Mouse (Mus musculus) myocyte (in vitro differentiated cells): Measurements from ENCODE around the gene Cebpb. TPM values are rescaled to one million over a fixed set of nuclear protein-coding genes. Genes with fewer than 3 reads are reported as not detected.

ENCODE experiments used
- H3K27me3 ChIP-seq: one replicate; pipeline ENCODE4 v1.6.1; 2011; ENCODE audit not compliant: control insufficient read depth, insufficient read depth, insufficient read length
- H3K36me3 ChIP-seq: one replicate; pipeline ENCODE4 v1.6.1; 2011; ENCODE audit not compliant: control insufficient read depth, insufficient read depth
- H3K4me2 ChIP-seq: one replicate; pipeline ENCODE4 v1.6.1; 2011; ENCODE audit warnings: low read depth, control low read depth
- H3K4me3 ChIP-seq: one replicate; pipeline ENCODE4 v1.5.1; 2011; ENCODE audit warnings: mild to moderate bottlenecking, control low read depth, moderate library complexity
- H3K79me2 ChIP-seq: one replicate; pipeline ENCODE4 v1.6.1; 2011; ENCODE audit not compliant: control insufficient read depth, insufficient read depth
- H3ac ChIP-seq: one replicate; pipeline ENCODE4 v1.6.1; 2011; ENCODE audit not compliant: control insufficient read depth, insufficient read length
- CEBPB ChIP-seq: IDR thresholded peaks from 2 replicates; pipeline ENCODE4 v1.6.1; 2011; ENCODE audit warnings: mild to moderate bottlenecking, moderate library complexity; ENCODE audit not compliant: poor library complexity, insufficient read depth, severe bottlenecking
- E2F4 ChIP-seq: IDR thresholded peaks from one replicate; pipeline ENCODE4 v1.6.1; 2011; ENCODE audit warnings: mild to moderate bottlenecking, control low read depth, moderate library complexity; ENCODE audit not compliant: insufficient read depth
- MAX ChIP-seq: IDR thresholded peaks from one replicate; pipeline ENCODE4 v1.6.1; 2011; ENCODE audit warnings: low read depth, mild to moderate bottlenecking, control low read depth
- MYOD1 ChIP-seq, 3 experiments: IDR thresholded peaks; one replicate each; pipeline ENCODE4 v1.6.1; 2011; ENCODE audit warnings: control low read depth in 2 of 3, low read depth in 2 of 3, mild to moderate bottlenecking in 2 of 3, moderate library complexity in 1 of 3; ENCODE audit not compliant: insufficient read length in 2 of 3, control insufficient read depth in 1 of 3
- MYOG ChIP-seq, 3 experiments: IDR thresholded peaks; one replicate each; pipeline ENCODE4 v1.6.1; 2011; ENCODE audit warnings: control low read depth in 2 of 3, low read depth in 2 of 3, mild to moderate bottlenecking in 2 of 3; ENCODE audit not compliant: insufficient read length in 2 of 3, control insufficient read depth in 1 of 3, insufficient read depth in 1 of 3
- POLR2A ChIP-seq: IDR thresholded peaks from one replicate; pipeline ENCODE4 v1.6.1; 2011; ENCODE audit warnings: low read depth, mild to moderate bottlenecking, control low read depth, moderate library complexity; ENCODE audit not compliant: insufficient read length
- POLR2AphosphoS2 ChIP-seq: IDR thresholded peaks from one replicate; pipeline ENCODE4 v1.6.1; 2011; ENCODE audit warnings: low read depth, control low read depth; ENCODE audit not compliant: insufficient read length
- REST ChIP-seq: IDR thresholded peaks from one replicate; pipeline ENCODE4 v1.6.1; 2011; ENCODE audit warnings: mild to moderate bottlenecking, control low read depth, moderate library complexity; ENCODE audit not compliant: insufficient read depth, insufficient read length
- SRF ChIP-seq: IDR thresholded peaks from one replicate; pipeline ENCODE4 v1.6.1; 2011; ENCODE audit warnings: low read depth; ENCODE audit not compliant: control insufficient read depth, insufficient read length
- TCF12 ChIP-seq: IDR thresholded peaks from one replicate; pipeline ENCODE4 v1.6.1; 2011; ENCODE audit warnings: mild to moderate bottlenecking, control low read depth; ENCODE audit not compliant: poor library complexity, insufficient read depth, severe bottlenecking
- TCF3 ChIP-seq: IDR thresholded peaks from one replicate; pipeline ENCODE4 v1.6.1; 2011; ENCODE audit warnings: low read depth, control low read depth; ENCODE audit not compliant: insufficient read length
- USF1 ChIP-seq: IDR thresholded peaks from one replicate; pipeline ENCODE4 v1.6.1; 2011; ENCODE audit warnings: low read depth, mild to moderate bottlenecking, control low read depth, moderate library complexity
- polyA plus RNA-seq: library from polyadenylated mRNA; unstranded; fragments of >200 nt; fragmentation: generic; extraction: Trizol; gene quantifications from one replicate; pipeline ENCODE4 v1.2.1, GENCODE M21; 2012; ENCODE audit warnings: missing spikeins

The Cebpb gene
- polyA plus RNA-seq, 1 experiment: 74.7 TPM

DNA sequence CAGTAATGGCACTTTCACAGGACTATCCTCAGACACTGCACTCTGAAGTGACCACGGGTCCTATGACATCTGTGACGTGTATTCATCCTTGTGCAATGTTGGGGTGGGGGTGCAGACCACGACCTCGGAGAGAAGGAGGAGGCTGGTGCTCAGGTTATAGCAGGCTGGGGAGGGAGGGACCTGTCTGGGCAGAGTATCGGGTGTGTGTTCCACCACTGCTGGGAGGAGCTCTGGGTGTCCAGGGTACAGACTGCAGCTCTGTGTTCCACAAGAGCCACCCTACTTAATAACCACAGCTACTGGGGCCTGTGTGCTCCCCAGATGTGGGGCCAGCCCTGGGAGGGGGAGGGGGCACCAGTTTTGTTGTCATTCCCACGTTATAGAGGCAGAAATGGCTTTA, 21.3 kb downstream of the Cebpb start:
- H3K79me2 ChIP-seq: no peaks in the 10 kb centered on the region
- TF ChIP-seq E2F4: no peak
- no peak for TF ChIP-seq POLR2AphosphoS2
- TF ChIP-seq TCF3: no peak
- TF ChIP-seq REST: no peak
- H3K36me3 ChIP-seq: no peaks in the 10 kb centered on the region
- H3K27me3 ChIP-seq: no peaks in the 10 kb centered on the region
- H3K4me2 ChIP-seq: no peak overlapping the region
- no peak overlapping the region for H3K4me3 ChIP-seq
- H3ac ChIP-seq: no peak overlapping the region

DNA sequence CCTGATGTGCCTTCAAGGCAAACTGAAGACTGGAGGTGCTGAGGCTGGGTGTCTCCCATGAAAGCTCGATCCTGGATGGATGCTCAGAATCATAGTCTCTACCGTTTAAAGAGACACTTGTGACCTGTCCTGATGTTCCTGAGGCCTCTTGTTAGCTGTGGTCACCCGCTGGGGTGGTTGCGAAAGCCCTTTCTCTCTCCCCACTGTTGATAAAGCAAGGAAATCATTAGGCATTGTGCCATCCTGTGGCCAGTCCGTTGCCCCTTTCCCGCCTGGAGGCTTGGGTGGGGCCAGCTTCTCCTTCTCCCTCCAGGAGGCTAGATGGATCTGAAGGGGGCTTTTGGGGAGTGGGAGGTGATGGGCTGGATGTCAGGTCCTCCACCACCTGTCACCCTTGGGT, 21.9 kb downstream of the Cebpb start:
- no peak overlapping the region for H3K4me2 ChIP-seq
- H3ac ChIP-seq: no peak overlapping the region
- H3K4me3 ChIP-seq: no peak overlapping the region
- H3K36me3 ChIP-seq: no peaks in the 10 kb centered on the region
- no peaks in the 10 kb centered on the region for H3K79me2 ChIP-seq
- H3K27me3 ChIP-seq: no peaks in the 10 kb centered on the region
- TF ChIP-seq MYOD1 (IDR thresholded peaks at IDR 0.05; ENCODE audit: control insufficient read depth in 1 of 3, insufficient read length in 2 of 3, low read depth in 2 of 3): no peak
- TF ChIP-seq POLR2AphosphoS2: no peak
- TF ChIP-seq CEBPB: 0 out of 2 replicates have a peak, but pooled peaks have one; percentile 16
- no peak for TF ChIP-seq MAX

DNA sequence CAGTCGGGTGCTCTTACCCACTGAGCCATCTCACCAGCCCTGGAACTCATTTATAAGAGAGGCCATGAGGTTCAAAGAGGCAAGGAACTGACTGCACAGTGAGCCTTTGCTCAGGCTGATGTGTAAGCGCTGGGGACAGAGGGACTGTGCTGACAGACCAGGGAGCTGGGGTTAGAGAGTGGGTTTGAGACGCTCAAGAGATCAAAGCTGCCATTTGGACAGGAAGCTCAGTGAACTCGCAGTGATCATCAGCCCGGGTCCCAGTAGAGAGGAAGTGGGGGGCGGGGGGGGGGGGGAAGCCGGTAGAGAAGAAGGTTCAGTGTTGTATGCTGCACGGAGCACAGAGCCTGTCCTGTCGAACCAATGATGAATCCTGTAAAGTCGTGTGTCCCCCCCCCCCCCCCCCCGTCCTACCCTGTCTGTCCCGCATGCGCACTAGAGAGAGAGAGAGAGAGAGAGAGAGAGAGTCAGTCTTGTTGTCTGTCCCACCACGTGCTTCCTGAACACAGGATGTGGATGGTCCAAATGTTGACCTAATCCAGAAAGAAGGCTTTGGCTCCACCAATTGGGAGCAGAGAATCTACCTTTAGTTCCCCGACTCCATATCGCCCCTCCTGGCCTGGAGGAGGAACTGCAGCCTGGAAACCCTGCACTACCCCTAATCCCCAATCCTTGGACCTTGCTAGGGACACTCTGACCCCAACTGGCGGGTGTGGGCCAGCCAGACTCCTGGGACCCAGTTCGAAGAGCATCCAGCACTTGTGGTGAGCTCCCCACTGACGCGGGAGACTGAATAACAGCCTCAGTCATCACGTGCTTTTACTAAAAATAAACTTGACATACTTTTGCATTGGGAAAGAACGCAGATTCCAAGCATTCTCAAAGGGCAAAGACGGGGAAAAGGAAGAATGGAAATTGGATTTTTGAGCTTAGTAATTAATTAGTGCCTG, 24.4 kb downstream of the Cebpb start:
- no peaks in the 10 kb centered on the region for H3K36me3 ChIP-seq
- no peak overlapping the region for H3K4me2 ChIP-seq
- no peak overlapping the region for H3ac ChIP-seq
- TF ChIP-seq TCF12: no peak
- no peak for TF ChIP-seq POLR2A
- no peak for TF ChIP-seq REST
- no peaks in the 10 kb centered on the region for H3K79me2 ChIP-seq
- H3K27me3 ChIP-seq: no peaks in the 10 kb centered on the region
- H3K4me3 ChIP-seq: no peak overlapping the region

DNA sequence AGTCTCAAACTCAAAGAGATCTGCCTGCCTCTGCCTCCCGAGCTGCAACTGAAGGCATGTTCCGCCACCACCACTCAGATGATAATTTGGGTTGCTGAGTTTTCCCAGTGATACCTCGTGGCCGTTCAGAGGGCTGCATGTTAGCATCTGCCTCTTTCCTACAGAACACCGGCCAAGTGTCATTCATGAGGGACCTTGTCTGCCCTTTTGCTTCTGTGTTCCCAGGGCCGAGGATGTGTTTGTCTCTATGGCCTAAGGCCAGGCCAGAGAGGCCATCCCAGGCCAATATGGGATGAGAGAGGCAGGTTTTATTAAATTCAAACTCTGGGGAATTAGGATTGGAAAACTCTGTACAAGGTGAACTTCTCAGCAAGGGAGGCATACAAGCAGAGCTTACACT, 25.6 kb downstream of the Cebpb start:
- no peaks in the 10 kb centered on the region for H3K27me3 ChIP-seq
- no peak overlapping the region for H3K4me2 ChIP-seq
- TF ChIP-seq USF1: no peak
- TF ChIP-seq E2F4: no peak
- TF ChIP-seq TCF12: no peak
- no peak for TF ChIP-seq SRF
- TF ChIP-seq POLR2A: no peak

DNA sequence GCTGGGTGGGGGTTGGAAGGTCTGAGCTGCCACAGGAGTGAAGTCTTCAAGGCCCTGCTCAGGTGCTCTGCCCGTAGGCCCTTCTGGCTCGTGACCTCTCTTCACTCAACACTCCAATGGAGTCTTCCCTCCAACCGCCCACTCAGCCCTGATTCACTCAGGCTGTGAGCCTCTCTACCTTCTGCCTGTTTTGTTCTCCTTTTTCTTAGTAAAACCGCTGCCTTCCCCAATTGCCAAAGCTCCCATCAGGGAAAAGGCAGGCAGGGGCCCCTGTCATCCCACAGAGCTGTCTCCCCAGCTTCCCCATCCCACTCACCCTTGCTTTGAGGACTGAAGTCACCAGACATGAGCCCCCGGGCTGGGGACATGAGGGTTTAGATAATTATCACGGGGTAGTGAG, 26.3 kb downstream of the Cebpb start:
- no peaks in the 10 kb centered on the region for H3K79me2 ChIP-seq
- TF ChIP-seq TCF12 (no peak), USF1 (no peak), CEBPB (no peak), MYOD1 (IDR thresholded peaks at IDR 0.05; ENCODE audit: control insufficient read depth in 1 of 3, insufficient read length in 2 of 3, low read depth in 2 of 3) (no peak), MAX (no peak), TCF3 (no peak), MYOG (IDR thresholded peaks at IDR 0.05; ENCODE audit: control insufficient read depth in 1 of 3, insufficient read depth in 1 of 3, insufficient read length in 2 of 3, low read depth in 2 of 3) (no peak)

More for the DNA sequence above, 25.6 kb downstream of the Cebpb start:
- H3K79me2 ChIP-seq: no peaks in the 10 kb centered on the region
- H3K36me3 ChIP-seq: no peaks in the 10 kb centered on the region
- H3ac ChIP-seq: no peak overlapping the region
- H3K4me3 ChIP-seq: no peak overlapping the region

DNA sequence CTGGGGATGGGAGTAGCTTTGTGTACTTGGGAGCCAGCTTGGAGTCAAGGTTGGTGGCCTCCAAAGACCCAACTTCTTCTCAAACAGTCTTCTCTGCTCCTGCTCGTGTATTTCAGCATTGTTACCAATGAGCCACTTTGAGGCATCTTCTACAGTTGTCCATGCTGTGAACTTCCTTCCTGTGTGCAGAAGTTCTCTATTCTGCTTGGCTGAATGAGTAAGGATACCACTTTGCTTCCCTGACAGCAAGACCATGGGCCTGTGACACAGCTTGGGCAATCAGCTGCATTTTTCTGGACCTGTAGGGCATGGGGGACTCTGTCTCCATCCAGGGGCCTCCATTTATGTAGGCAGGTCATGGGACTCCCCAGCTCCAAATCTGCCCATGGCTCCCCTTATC, 28.5 kb downstream of the Cebpb start:
- no peaks in the 10 kb centered on the region for H3K79me2 ChIP-seq
- no peak overlapping the region for H3ac ChIP-seq
- no peak overlapping the region for H3K4me3 ChIP-seq
- no peaks in the 10 kb centered on the region for H3K27me3 ChIP-seq
- no peak overlapping the region for H3K4me2 ChIP-seq
- no peaks in the 10 kb centered on the region for H3K36me3 ChIP-seq
- TF ChIP-seq MYOG (IDR thresholded peaks at IDR 0.05; ENCODE audit: control insufficient read depth in 1 of 3, insufficient read depth in 1 of 3, insufficient read length in 2 of 3, low read depth in 2 of 3): no peak
- TF ChIP-seq POLR2AphosphoS2: no peak
- no peak for TF ChIP-seq SRF
- no peak for TF ChIP-seq MYOD1 (IDR thresholded peaks at IDR 0.05; ENCODE audit: control insufficient read depth in 1 of 3, insufficient read length in 2 of 3, low read depth in 2 of 3)
- no peak for TF ChIP-seq TCF3
- no peak for TF ChIP-seq USF1
- no peak for TF ChIP-seq TCF12
- TF ChIP-seq E2F4: no peak
- no peak for TF ChIP-seq REST
- no peak for TF ChIP-seq POLR2A
- TF ChIP-seq CEBPB: no peak
- TF ChIP-seq MAX: no peak

More for the DNA sequence above, 26.3 kb downstream of the Cebpb start:
- Histone ChIP-seq H3K4me3 (no peak overlapping the region), H3ac (no peak overlapping the region), H3K36me3 (no peaks in the 10 kb centered on the region), H3K4me2 (no peak overlapping the region), H3K27me3 (no peaks in the 10 kb centered on the region)
